8 mouse cellular contexts compared by ENCODE assay signal in the genomic region with DNA sequence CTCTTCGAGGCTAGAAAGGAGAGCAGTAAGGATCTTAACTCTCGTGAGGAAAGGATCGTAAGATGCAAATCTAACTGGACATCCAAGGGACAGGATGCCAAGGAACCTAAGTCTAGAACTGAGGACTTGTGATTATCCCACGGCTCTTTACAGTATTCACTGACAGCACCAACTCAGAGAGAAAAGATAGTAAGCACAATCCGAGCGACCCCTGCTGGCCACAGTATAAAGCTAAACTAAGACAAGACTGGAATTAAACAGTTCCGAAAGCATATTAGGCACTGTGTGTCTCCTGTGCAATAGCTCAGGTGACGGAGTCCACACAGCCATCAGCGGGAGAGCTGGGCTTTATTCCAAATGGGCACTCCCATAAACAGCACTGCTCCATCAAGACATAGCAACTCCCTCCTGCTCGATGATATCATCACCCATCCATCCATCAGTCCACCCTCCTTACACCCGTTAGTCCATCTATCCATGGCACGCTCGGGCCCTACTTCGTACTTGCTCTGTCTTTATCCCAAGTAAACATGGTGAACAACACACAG. TPM values are rescaled to one million over a fixed set of nuclear protein-coding genes. Genes with fewer than 3 reads are reported as not detected.
DNase-seq lines count a peak whose midpoint lies in the region; ATAC-seq lines count a peak whose summit lies in the region.

No protein-coding gene starts in this region.

- H3K27ac ChIP-seq in liver, embryonic 11.5 days (ENCODE audit: low read depth, low read length), result no peak overlapping the region

- H3K4me3 ChIP-seq in liver, embryonic 11.5 days (ENCODE audit: low read depth, low read length), result no peak overlapping the region

- H3K9ac ChIP-seq in liver, embryonic 11.5 days (ENCODE audit: low read depth, low read length), result no peak overlapping the region

- DNase-seq in urinary bladder, adult 18-20 months (ENCODE audit: low spot score in 2 of 2), result peak; percentile 34 to 55
- DNase-seq in urinary bladder, adult 2 months (ENCODE audit: low spot score), result no peak
- peak; percentile 67 for DNase-seq in c-Kit-positive CD71-positive TER-119-positive erythroid progenitor cells, embryonic 14.5 days (ENCODE audit: low spot score)
- peak; percentile 83 to 84 for DNase-seq in frontal cortex, postnatal 25 days (ENCODE audit: low spot score in 2 of 2)
- peak; percentile 92 for DNase-seq in kidney, postnatal 10 days
- DNase-seq in liver, embryonic 11.5 days (ENCODE audit: low spot score), result peak; percentile 56
- peak; percentile 82 for DNase-seq in right cerebral cortex, adult 18-20 months
- DNase-seq in urinary bladder, postnatal 14 days (ENCODE audit: low spot score), result peak; percentile 79

- no peak for ATAC-seq in liver, embryonic 11.5 days (replicated peaks; ENCODE audit: low FRiP score)

- no peaks in the 10 kb centered on the region for H3K9me3 ChIP-seq in liver, embryonic 11.5 days (ENCODE audit: control insufficient read depth, low read length)

- H3K4me1 ChIP-seq in liver, embryonic 11.5 days (replicated peaks; ENCODE audit: control insufficient read depth, insufficient read depth, low read length), result peaks cover 10% of the 10 kb centered on the region

- no peaks in the 10 kb centered on the region for H3K27me3 ChIP-seq in liver, embryonic 11.5 days (replicated peaks; ENCODE audit: control insufficient read depth, insufficient read depth, low read length)

- H3K4me2 ChIP-seq in liver, embryonic 11.5 days, result no peak overlapping the region

- no peaks in the 10 kb centered on the region for H3K36me3 ChIP-seq in liver, embryonic 11.5 days (ENCODE audit: control insufficient read depth, insufficient read depth, low read length)

- 53% methylated on average over 14 of the region's 14 CpGs for WGBS in liver, embryonic 11.5 days

RNA-seq across cellular contexts. Expression of gene Spata5, which starts 5.2 kb away (rescaled TPM):
- polyA plus RNA-seq in urinary bladder, adult 2 months (2012; rRNA removed), result 6.2 and 8.1 TPM in 2 replicates
- polyA plus RNA-seq in liver, embryonic 11.5 days (2014; fragmentation: Nextera tagmentation; extraction: Ambion mirVana), result 41.2 and 52.8 TPM in 2 replicates

RNA-seq across cellular contexts. Expression of gene Nudt6, which starts 5.5 kb away (rescaled TPM):
- polyA plus RNA-seq in urinary bladder, adult 2 months (2012; rRNA removed), result 12.8 and 13.4 TPM in 2 replicates
- 8.5 and 11.5 TPM in 2 replicates for polyA plus RNA-seq in liver, embryonic 11.5 days (2014; fragmentation: Nextera tagmentation; extraction: Ambion mirVana)
